Mouse (Mus musculus) hindbrain, embryonic 11.5 days (tissue): ENCODE measurements at regions not wholly inside any gene's neighbourhood (a gene's known extent, or its start where the extent isn't known, plus 50 kb on each side); places are given as distances from the start of the nearest gene placed in this dataset.

Experiments
- ATAC-seq: fragments of 200-750 bp; cut with Nextera tagmentation; 2 replicates; pipeline ENCODE4 v1.8.0; 2017; ENCODE audit warnings: mild to moderate bottlenecking, moderate TSS enrichment, moderate library complexity; ENCODE audit not compliant: low FRiP score
- DNase-seq: peaks from one replicate; pipeline ENCODE4 v3.0.0-alpha.2; 2015; ENCODE audit warnings: low spot score
- H3K27ac ChIP-seq: fragments of 300-500 bp; sonication (generic); 2 replicates; pipeline ENCODE4 v1.5.1; 2014; ENCODE audit warnings: mild to moderate bottlenecking, low read depth, low read length
- H3K27me3 ChIP-seq: fragments of 300-500 bp; sonication (generic); 2 replicates; pipeline ENCODE4 v1.6.1; 2014; ENCODE audit warnings: mild to moderate bottlenecking, low read length, moderate library complexity, mixed read lengths; ENCODE audit not compliant: control insufficient read depth, insufficient read depth
- H3K36me3 ChIP-seq: fragments of 300-500 bp; sonication (generic); 2 replicates; pipeline ENCODE4 v1.6.1; 2014; ENCODE audit warnings: mild to moderate bottlenecking, low read length, moderate library complexity, mixed read lengths; ENCODE audit not compliant: control insufficient read depth, insufficient read depth
- H3K4me1 ChIP-seq: fragments of 300-500 bp; sonication (generic); replicated peaks from 2 replicates; pipeline ENCODE4 v1.6.1; 2014; ENCODE audit warnings: low read length, mixed read lengths; ENCODE audit not compliant: control insufficient read depth, insufficient read depth
- H3K4me2 ChIP-seq: fragments of 300-500 bp; sonication (generic); replicated peaks from 2 replicates; pipeline ENCODE4 v1.6.1; 2014; ENCODE audit warnings: mild to moderate bottlenecking, low read depth, low read length
- H3K4me3 ChIP-seq: fragments of 300-500 bp; sonication (generic); 2 replicates; pipeline ENCODE4 v1.5.1; 2014; ENCODE audit warnings: low read depth, low read length
- H3K9ac ChIP-seq: fragments of 300-500 bp; sonication (generic); 2 replicates; pipeline ENCODE4 v1.6.1; 2014; ENCODE audit warnings: low read depth, low read length
- H3K9me3 ChIP-seq: fragments of 300-500 bp; sonication (generic); 2 replicates; pipeline ENCODE4 v1.6.1; 2016; ENCODE audit warnings: low read length; ENCODE audit not compliant: control insufficient read depth
- WGBS: fragments of 180-500 bp; shearing (Covaris S2); extraction: QIAGEN DNeasy Blood & Tissue Kit; methylation state at CpG from one replicate; pipeline ENCODE4 v1.1.7; 2014; 5-methylcytosine and 5-hydroxymethylcytosine counted together

DNA sequence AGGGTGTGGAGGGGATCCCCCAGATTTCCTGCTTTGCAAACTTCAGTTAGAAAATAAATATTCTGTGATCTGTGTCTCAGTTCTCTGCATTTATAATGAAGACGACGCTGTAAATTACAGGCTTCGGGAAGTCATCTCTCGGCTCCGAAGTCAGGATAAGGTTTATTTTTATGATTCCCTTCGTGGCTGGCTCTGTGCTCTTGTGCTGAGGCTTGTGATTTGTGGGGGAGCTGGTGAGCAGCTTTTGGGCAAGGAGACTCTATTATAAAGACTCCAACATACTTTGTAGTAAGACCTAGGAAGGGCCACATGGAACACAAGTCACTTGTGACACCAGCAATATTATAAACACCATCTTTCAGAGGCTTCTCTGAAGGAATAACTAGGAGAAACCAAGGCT lies 146.0 kb downstream of the Kcnk1 start:
- no peak overlapping the region for H3K4me3 ChIP-seq
- no peak for ATAC-seq
- no peak overlapping the region for H3K4me2 ChIP-seq
- H3K36me3 ChIP-seq: no peaks in the 10 kb centered on the region
- H3K4me1 ChIP-seq: no peaks in the 10 kb centered on the region
- 90% methylated on average over 6 of the region's 6 CpGs for WGBS
- no peak overlapping the region for H3K9ac ChIP-seq
- H3K27me3 ChIP-seq: peaks cover 21% of the 10 kb centered on the region
- no peak for DNase-seq
- H3K27ac ChIP-seq: no peak overlapping the region
- no peaks in the 10 kb centered on the region for H3K9me3 ChIP-seq

DNA sequence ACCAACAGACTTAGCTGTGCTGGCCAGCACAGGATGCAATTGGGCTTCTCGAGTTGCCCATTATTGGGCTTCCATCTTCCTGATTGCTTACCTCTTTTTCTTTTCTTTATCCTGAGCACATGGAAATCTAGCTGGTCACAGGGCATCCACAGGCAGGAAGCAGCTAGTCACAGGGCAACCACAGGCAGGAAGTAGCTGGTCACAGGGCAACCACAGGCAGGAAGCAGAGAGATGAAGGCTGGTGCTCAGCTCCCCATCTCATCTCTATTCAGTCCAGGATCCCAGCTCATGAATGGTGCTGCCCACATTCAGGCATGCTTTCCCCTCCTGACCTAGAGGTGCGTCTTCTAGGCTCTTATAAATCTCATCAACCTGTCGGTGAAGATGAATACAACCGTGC lies 146.8 kb upstream of the Slc35f3 start:
- no peak overlapping the region for H3K27ac ChIP-seq
- no peaks in the 10 kb centered on the region for H3K36me3 ChIP-seq
- H3K4me3 ChIP-seq: no peak overlapping the region
- no peak overlapping the region for H3K4me2 ChIP-seq
- 84% methylated on average over 4 of the region's 4 CpGs for WGBS
- DNase-seq: no peak
- no peaks in the 10 kb centered on the region for H3K4me1 ChIP-seq
- ATAC-seq: no peak
- no peaks in the 10 kb centered on the region for H3K9me3 ChIP-seq
- no peaks in the 10 kb centered on the region for H3K27me3 ChIP-seq
- no peak overlapping the region for H3K9ac ChIP-seq

DNA sequence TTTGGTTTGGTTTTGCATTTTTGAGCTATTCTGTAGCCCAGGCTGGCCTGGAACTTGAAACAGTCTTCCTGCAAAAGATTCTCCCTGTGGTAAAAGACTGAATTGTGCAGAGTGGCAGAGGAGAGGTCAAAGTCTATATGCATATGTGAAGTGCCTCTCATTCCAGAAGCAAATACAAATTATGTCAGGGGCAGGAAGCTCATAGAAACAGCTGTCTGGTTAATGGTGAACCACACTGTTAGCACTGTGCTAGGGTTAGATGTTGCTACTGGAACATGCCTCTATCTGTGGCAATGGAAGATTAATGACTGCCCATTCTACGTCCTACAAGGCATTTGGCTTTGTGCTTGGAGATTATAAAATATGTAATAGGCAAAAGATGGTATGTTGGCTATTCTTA lies 144.4 kb upstream of the Slc35f3 start:
- no peak for ATAC-seq

GRCm38 (mm10) chr8:126157452-126158185 lies 140.7 kb upstream of the Slc35f3 start:
- no peaks in the 10 kb centered on the region for H3K4me1 ChIP-seq
- no peak overlapping the region for H3K9ac ChIP-seq
- DNase-seq: peak; percentile 52
- 72% methylated on average over 8 of the region's 8 CpGs for WGBS
- ATAC-seq: no peak
- H3K4me3 ChIP-seq: no peak overlapping the region
- no peak overlapping the region for H3K27ac ChIP-seq
- no peaks in the 10 kb centered on the region for H3K27me3 ChIP-seq
- no peaks in the 10 kb centered on the region for H3K9me3 ChIP-seq
- no peak overlapping the region for H3K4me2 ChIP-seq
- H3K36me3 ChIP-seq: no peaks in the 10 kb centered on the region

More for the DNA sequence above, 144.4 kb upstream of the Slc35f3 start:
- no peaks in the 10 kb centered on the region for H3K9me3 ChIP-seq
- H3K27ac ChIP-seq: no peak overlapping the region
- no peak overlapping the region for H3K4me3 ChIP-seq
- no peak overlapping the region for H3K4me2 ChIP-seq
- DNase-seq: no peak
- H3K27me3 ChIP-seq: no peaks in the 10 kb centered on the region
- no peaks in the 10 kb centered on the region for H3K4me1 ChIP-seq
- H3K9ac ChIP-seq: no peak overlapping the region
- no peaks in the 10 kb centered on the region for H3K36me3 ChIP-seq
- WGBS: 77% methylated on average over 1 of the region's 1 CpGs

- no peaks in the 10 kb centered on the region for H3K36me3 ChIP-seq
- ATAC-seq (no peak), DNase-seq (no peak)
- no peaks in the 10 kb centered on the region for H3K9me3 ChIP-seq
- 98% methylated on average over 4 of the region's 4 CpGs for WGBS
- no peak overlapping the region for H3K4me2 ChIP-seq
- 0 out of 2 replicates have a peak, but pooled peaks cover 3% of the 10 kb centered on the region for H3K4me1 ChIP-seq
- H3K27me3 ChIP-seq: no peaks in the 10 kb centered on the region
- no peak overlapping the region for H3K27ac ChIP-seq
- H3K9ac ChIP-seq: no peak overlapping the region
- no peak overlapping the region for H3K4me3 ChIP-seq
Observed at GRCm38 (mm10) chr8:126159485-126159884, 138.9 kb upstream of the Slc35f3 start.

GRCm38 (mm10) chr8:126160356-126160975 lies 137.9 kb upstream of the Slc35f3 start:
- DNase-seq (peak; percentile 27), ATAC-seq (no peak)
- no peaks in the 10 kb centered on the region for H3K36me3 ChIP-seq
- WGBS: 53% methylated on average over 9 of the region's 9 CpGs
- no peak overlapping the region for H3K9ac ChIP-seq
- H3K27me3 ChIP-seq: no peaks in the 10 kb centered on the region
- no peaks in the 10 kb centered on the region for H3K9me3 ChIP-seq
- H3K27ac ChIP-seq: 0 out of 2 replicates have a peak overlapping the region, but pooled peaks have one; percentile 36
- H3K4me3 ChIP-seq: no peak overlapping the region
- H3K4me2 ChIP-seq: no peak overlapping the region
- 0 out of 2 replicates have a peak, but pooled peaks cover 3% of the 10 kb centered on the region for H3K4me1 ChIP-seq

- Histone ChIP-seq H3K27me3 (no peaks in the 10 kb centered on the region), H3K36me3 (no peaks in the 10 kb centered on the region), H3K9me3 (no peaks in the 10 kb centered on the region), H3K4me3 (no peak overlapping the region), H3K27ac (0 out of 2 replicates have a peak overlapping the region, but pooled peaks have one; percentile 42), H3K4me2 (no peak overlapping the region), H3K4me1 (0 out of 2 replicates have a peak, but pooled peaks cover 3% of the 10 kb centered on the region), H3K9ac (no peak overlapping the region)
- DNase-seq (peak; percentile 12), ATAC-seq (peak; percentile 40; the same call in 1 of the 2 replicates)
- 43% methylated on average over 11 of the region's 11 CpGs for WGBS
Observed at GRCm38 (mm10) chr8:126162748-126163371, 135.5 kb upstream of the Slc35f3 start.

- 76% methylated on average over 5 of the region's 5 CpGs for WGBS
Observed at GRCm38 (mm10) chr8:126163954-126164353, 134.4 kb upstream of the Slc35f3 start.

More at GRCm38 (mm10) chr8:126163954-126164353, 134.4 kb upstream of the Slc35f3 start:
- Histone ChIP-seq H3K9me3 (no peaks in the 10 kb centered on the region), H3K4me2 (no peak overlapping the region), H3K4me3 (no peak overlapping the region), H3K27me3 (no peaks in the 10 kb centered on the region), H3K27ac (no peak overlapping the region), H3K36me3 (no peaks in the 10 kb centered on the region), H3K9ac (no peak overlapping the region), H3K4me1 (0 out of 2 replicates have a peak, but pooled peaks cover 3% of the 10 kb centered on the region)
- ATAC-seq (no peak), DNase-seq (no peak)
